Comparison of ENCODE assay signal across 27 mouse cellular contexts in genomic region chr13:93345854-93346253, GRCm38 (mm10). TPM values are rescaled to one million over a fixed set of nuclear protein-coding genes. Genes with fewer than 3 reads are reported as not detected.
DNase-seq lines count a peak whose midpoint lies in the region; ATAC-seq lines count a peak whose summit lies in the region.
"Had no signal": no experiment of that assay in that cellular context is flagged by ENCODE, and none has a peak within 500 bp of the region (broad histone marks: within the 10 kb centered on the region; RNA-seq: fewer than 3 reads in every experiment).

No protein-coding gene starts in this region.

- H3K36me3 ChIP-seq in midbrain, embryonic 11.5 days (ENCODE audit: control insufficient read depth, insufficient read depth, low read length): no peaks in the 10 kb centered on the region
- H3K36me3 ChIP-seq in midbrain, embryonic 10.5 days: peaks cover 26% of the 10 kb centered on the region
- H3K36me3 ChIP-seq in liver, embryonic 15.5 days (replicated peaks): 0 out of 2 replicates have a peak, but pooled peaks cover 3% of the 10 kb centered on the region
- H3K36me3 ChIP-seq: embryonic facial prominence, embryonic 15.5 days had no signal

- H3K27ac ChIP-seq in midbrain, embryonic 11.5 days (ENCODE audit: low read depth, low read length): no peak overlapping the region
- no peak overlapping the region for H3K27ac ChIP-seq in midbrain, embryonic 10.5 days (replicated peaks)
- peak overlapping the region; percentile 59 for H3K27ac ChIP-seq in liver, embryonic 15.5 days (replicated peaks)
- H3K27ac ChIP-seq: embryonic facial prominence, embryonic 10.5 days; embryonic facial prominence, embryonic 15.5 days; heart, embryonic 10.5 days; heart, embryonic 15.5 days had no signal

- no peak overlapping the region for H3K4me3 ChIP-seq in midbrain, embryonic 11.5 days (ENCODE audit: low read depth, low read length)
- H3K4me3 ChIP-seq in midbrain, embryonic 10.5 days: no peak overlapping the region
- H3K4me3 ChIP-seq in liver, embryonic 15.5 days (replicated peaks): no peak overlapping the region
- H3K4me3 ChIP-seq: embryonic facial prominence, embryonic 10.5 days; embryonic facial prominence, embryonic 15.5 days; heart, embryonic 10.5 days; heart, embryonic 15.5 days had no signal

- peak; percentile 6 for DNase-seq in midbrain, embryonic 11.5 days (ENCODE audit: low spot score, missing footprints)
- no peak for DNase-seq in midbrain, embryonic 10.5 days (ENCODE audit: low spot score)
- DNase-seq in liver: peak; percentile 30
- DNase-seq in urinary bladder, postnatal 25 days (ENCODE audit: low spot score): no peak
- no peak for DNase-seq in adrenal gland, adult (ENCODE audit: inconsistent age in 2 of 2, low spot score in 1 of 2)
- DNase-seq in kidney, adult 11 months: no peak
- DNase-seq: adrenal gland, postnatal 36 days; cerebellum, adult 8-10 months; cerebellum, postnatal 25 days; gastrocnemius, postnatal 14 days; kidney, adult 2 months; kidney, postnatal 4 days; left cerebral cortex, postnatal 4 days; lung, embryonic 14.5 days; lung, postnatal 14 days; midbrain, embryonic 14.5 days; right cerebral cortex, adult 18-20 months; right cerebral cortex, postnatal 4 days had no signal

- 81% methylated on average over 3 of the region's 3 CpGs for WGBS in midbrain, embryonic 11.5 days
- WGBS in midbrain, embryonic 10.5 days: 89% methylated on average over 3 of the region's 3 CpGs
- 32% methylated on average over 3 of the region's 3 CpGs for WGBS in liver, embryonic 15.5 days (ENCODE audit: insufficient replicate concordance)

- H3K4me1 ChIP-seq in midbrain, embryonic 11.5 days (ENCODE audit: control insufficient read depth, insufficient read depth, low read length): no peaks in the 10 kb centered on the region
- no peaks in the 10 kb centered on the region for H3K4me1 ChIP-seq in midbrain, embryonic 10.5 days
- H3K4me1 ChIP-seq in liver, embryonic 15.5 days (replicated peaks): peaks cover 29% of the 10 kb centered on the region
- H3K4me1 ChIP-seq: embryonic facial prominence, embryonic 10.5 days; embryonic facial prominence, embryonic 15.5 days; heart, embryonic 10.5 days; heart, embryonic 15.5 days had no signal

- H3K9me3 ChIP-seq in midbrain, embryonic 11.5 days (ENCODE audit: control insufficient read depth, low read length): no peaks in the 10 kb centered on the region
- H3K9me3 ChIP-seq in midbrain, embryonic 10.5 days (replicated peaks): no peaks in the 10 kb centered on the region
- H3K9me3 ChIP-seq in liver, embryonic 15.5 days (replicated peaks): no peaks in the 10 kb centered on the region
- H3K9me3 ChIP-seq: embryonic facial prominence, embryonic 10.5 days; embryonic facial prominence, embryonic 15.5 days; heart, embryonic 10.5 days; heart, embryonic 15.5 days had no signal

- H3K9ac ChIP-seq in midbrain, embryonic 11.5 days (ENCODE audit: low read length): no peak overlapping the region
- H3K9ac ChIP-seq in liver, embryonic 15.5 days: no peak overlapping the region; the same call in 1 of the 2 replicates
- H3K9ac ChIP-seq: embryonic facial prominence, embryonic 15.5 days; heart, embryonic 15.5 days; lung, embryonic 14.5 days had no signal

- ATAC-seq in midbrain, embryonic 11.5 days (ENCODE audit: low FRiP score): no peak
- ATAC-seq in liver, embryonic 15.5 days (ENCODE audit: insufficient read depth): peak; percentile 89
- no peak for ATAC-seq in monocyte, adult 5-6 weeks (replicated peaks; ENCODE audit: insufficient number of reproducible peaks, low FRiP score, low TSS enrichment, poor library complexity, severe bottlenecking)
- ATAC-seq: forebrain, embryonic 14.5 days; hindbrain, embryonic 16.5 days had no signal

- no peaks in the 10 kb centered on the region for H3K27me3 ChIP-seq in midbrain, embryonic 11.5 days (ENCODE audit: control insufficient read depth, insufficient read depth, low read length)
- no peaks in the 10 kb centered on the region for H3K27me3 ChIP-seq in midbrain, embryonic 10.5 days (ENCODE audit: low read depth, poor library complexity, severe bottlenecking)
- no peaks in the 10 kb centered on the region for H3K27me3 ChIP-seq in liver, embryonic 15.5 days
- H3K27me3 ChIP-seq: CH12.LX; embryonic facial prominence, embryonic 15.5 days; heart, embryonic 15.5 days had no signal

- no peak overlapping the region for H3K4me2 ChIP-seq in midbrain, embryonic 11.5 days
- H3K4me2 ChIP-seq in liver, embryonic 15.5 days: peak overlapping the region; percentile 26
- H3K4me2 ChIP-seq: embryonic facial prominence, embryonic 15.5 days; heart, embryonic 15.5 days; lung, embryonic 14.5 days had no signal

RNA-seq across cellular contexts. Expression of gene Homer1, which starts 46.4 kb away (rescaled TPM):
- 11.1 and 11.6 TPM in 2 replicates for polyA plus RNA-seq in midbrain, embryonic 11.5 days (2014; fragmentation: Nextera tagmentation; extraction: Ambion mirVana)
- polyA plus RNA-seq in midbrain, embryonic 10.5 days (2016; fragmentation: Nextera tagmentation; extraction: Ambion mirVana): 7.4 and 7.8 TPM in 2 replicates
- polyA plus RNA-seq in liver, embryonic 15.5 days (2015; fragmentation: Nextera tagmentation; extraction: Ambion mirVana): 2.3 and 2.4 TPM in 2 replicates
- total RNA-seq in monocyte, adult 5-6 weeks (2017): 18.7 to 30.9 TPM (median 19.0 TPM) in 3 replicates

Comparison
In these comparisons a context has a peak if more than half of its experiments do, and no peak if none do; other contexts are left out.
1. DNase-seq: peak in midbrain, embryonic 11.5 days (single experiment) and liver (single experiment); none in midbrain, embryonic 10.5 days (single experiment), urinary bladder, postnatal 25 days (single experiment), adrenal gland, adult (0 of 2) and kidney, adult 11 months (single experiment).